Mouse (Mus musculus) left cerebral cortex, postnatal 14 days (tissue): Measurements from ENCODE around the gene Scg2. TPM values are rescaled to one million over a fixed set of nuclear protein-coding genes. Genes with fewer than 3 reads are reported as not detected.

Source experiments
- total RNA-seq, 2 experiments: library from RNA; stranded (reverse); gene quantifications; 2 replicates each; pipeline ENCODE4 v1.2.3; 2021

Gene Scg2
- total RNA-seq, 2 experiments from 2014 or later = 139 to 165 TPM

Other genes with a start within 250 kb of the Scg2 start
- 1 to 10 TPM; 1.7 to 2.7 TPM for gene Ap1s3, start 231.9 kb upstream of the Scg2 start, total RNA-seq